25 mouse cellular contexts compared by ENCODE assay signal in the genomic region with DNA sequence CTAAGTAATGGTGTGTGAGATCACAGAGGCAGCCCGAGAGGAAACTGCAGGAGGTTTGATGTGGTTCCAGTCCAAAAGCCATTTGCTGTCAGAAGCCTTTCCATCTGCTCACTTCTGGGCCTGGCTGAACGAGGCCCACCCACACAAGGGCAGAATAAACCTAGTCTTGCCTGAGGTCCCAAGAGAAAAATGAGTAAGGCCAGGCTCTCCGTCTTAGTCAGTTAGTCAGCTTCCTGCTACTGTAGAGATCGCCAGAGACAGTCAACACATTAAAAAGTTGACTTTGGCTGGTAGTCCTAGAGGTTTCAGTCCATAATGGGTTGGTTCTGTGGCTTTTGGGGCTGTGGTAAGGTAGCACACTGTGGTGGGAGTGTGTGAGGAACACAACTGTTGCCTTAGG. TPM values are rescaled to one million over a fixed set of nuclear protein-coding genes. Genes with fewer than 3 reads are reported as not detected.
DNase-seq lines count a peak whose midpoint lies in the region; ATAC-seq and TF ChIP-seq lines count a peak whose summit lies in the region.
"Had no signal": no experiment of that assay in that cellular context is flagged by ENCODE, and none has a peak within 500 bp of the region (broad histone marks: within the 10 kb centered on the region; RNA-seq: fewer than 3 reads in every experiment).

No protein-coding gene starts in this region.

- no peak overlapping the region for H3K9ac ChIP-seq in limb, embryonic 14.5 days (ENCODE audit: low read depth, low read length, severe bottlenecking)
- H3K9ac ChIP-seq: forebrain, embryonic 15.5 days; heart, embryonic 13.5 days; liver, embryonic 14.5 days; midbrain, embryonic 12.5 days; neural tube, embryonic 13.5 days had no signal

- no peaks in the 10 kb centered on the region for H3K9me3 ChIP-seq in limb, embryonic 14.5 days (ENCODE audit: control insufficient read depth, low read length)
- H3K9me3 ChIP-seq: forebrain, embryonic 15.5 days; G1E; heart, embryonic 13.5 days; midbrain, embryonic 12.5 days; neural tube, embryonic 13.5 days had no signal

- intact Hi-C loops in heart, postnatal 25 days (cut with DNase I) = no loop called here

- 0 out of 2 replicates have a peak, but pooled peaks have one; percentile 26 for ATAC-seq in limb, embryonic 14.5 days (ENCODE audit: low FRiP score, low read depth)
- ATAC-seq: forebrain, embryonic 15.5 days; hindbrain, postnatal 0 days had no signal

- no peaks in the 10 kb centered on the region for H3K36me3 ChIP-seq in limb, embryonic 14.5 days (ENCODE audit: control insufficient read depth, insufficient read depth, low read length)
- H3K36me3 ChIP-seq: forebrain, embryonic 15.5 days; G1E; heart, embryonic 13.5 days; midbrain, embryonic 12.5 days; neural tube, embryonic 13.5 days had no signal

- H3K4me2 ChIP-seq in limb, embryonic 14.5 days (replicated peaks; ENCODE audit: low read depth, low read length, severe bottlenecking) = no peak overlapping the region
- H3K4me2 ChIP-seq: forebrain, embryonic 15.5 days; heart, embryonic 13.5 days; midbrain, embryonic 12.5 days; neural tube, embryonic 13.5 days had no signal

- no peak overlapping the region for H3K4me3 ChIP-seq in limb, embryonic 14.5 days (replicated peaks; ENCODE audit: low read length)
- no peak overlapping the region for H3K4me3 ChIP-seq in lung, adult 2 months (replicated peaks; ENCODE audit: extremely low read depth, low read depth, low read length)
- H3K4me3 ChIP-seq: erythroblast, embryonic 14.5 days; forebrain, embryonic 15.5 days; heart, embryonic 13.5 days; left cerebral cortex, adult 2 months; midbrain, embryonic 12.5 days; neural tube, embryonic 13.5 days had no signal

- no peak for TF ChIP-seq CTCF in lung, adult 2 months (IDR thresholded peaks at IDR 0.05; ENCODE audit: insufficient read depth, low read length)

- peaks cover 15% of the 10 kb centered on the region for H3K4me1 ChIP-seq in limb, embryonic 14.5 days (ENCODE audit: control insufficient read depth, insufficient read depth, low read length)
- H3K4me1 ChIP-seq in lung, adult 2 months (ENCODE audit: control insufficient read depth, insufficient read depth, low read length) = no peaks in the 10 kb centered on the region
- H3K4me1 ChIP-seq: forebrain, embryonic 15.5 days; midbrain, embryonic 12.5 days; neural tube, embryonic 13.5 days had no signal

- TF ChIP-seq POLR2A in limb, embryonic 14.5 days (IDR thresholded peaks at IDR 0.05; ENCODE audit: borderline replicate concordance, extremely low read depth, insufficient read depth, insufficient read length) = no peak
- no peak for TF ChIP-seq POLR2A in lung, adult 2 months (IDR thresholded peaks at IDR 0.05; ENCODE audit: borderline replicate concordance, extremely low read depth, low read depth, low read length)

- 46% methylated on average over 4 of the region's 4 CpGs for WGBS in limb, embryonic 14.5 days
- 46% methylated on average over 4 of the region's 4 CpGs for WGBS in lung, adult 2 months

- H3K27me3 ChIP-seq in limb, embryonic 14.5 days (ENCODE audit: control insufficient read depth, insufficient read depth, low read length) = no peaks in the 10 kb centered on the region
- H3K27me3 ChIP-seq: forebrain, embryonic 15.5 days; heart, embryonic 13.5 days; midbrain, embryonic 12.5 days; neural tube, embryonic 13.5 days had no signal

- no peak overlapping the region for H3K27ac ChIP-seq in limb, embryonic 14.5 days (replicated peaks; ENCODE audit: low read depth, low read length)
- H3K27ac ChIP-seq: forebrain, embryonic 15.5 days; heart, embryonic 13.5 days; hindbrain, postnatal 0 days; left cerebral cortex, adult 2 months; liver, embryonic 14.5 days; macrophage; midbrain, embryonic 12.5 days; neural tube, embryonic 13.5 days had no signal

- peak; percentile 96 for DNase-seq in heart, adult 11 months
- DNase-seq in heart, postnatal 25 days (ENCODE audit: low spot score) = no peak
- DNase-seq in 3T3-L1 (ENCODE audit: low read depth, low spot score) (peak; percentile 88), NIH3T3 (ENCODE audit: low read depth) (peak; percentile 73)
- no peak for DNase-seq in limb, embryonic 14.5 days (ENCODE audit: low spot score)
- DNase-seq in lung, adult 2 months = no peak
- no peak for DNase-seq in cerebellum, postnatal 36 days
- DNase-seq in urinary bladder, postnatal 36 days (ENCODE audit: low spot score in 2 of 2) = no peak
- DNase-seq: adrenal gland, postnatal 36 days; B cell, adult 2 months; cerebellum, adult 18-20 months; kidney, adult 18-20 months; kidney, postnatal 25 days; left cerebral cortex, postnatal 4 days; thymus, postnatal 25 days had no signal

RNA-seq across cellular contexts. Expression of a gene that starts 22.3 kb away (rescaled TPM):
- 10 to 100 TPM in 1 of 2 experiments, 1 to 10 TPM in 1; 5.5 to 11.3 TPM for total RNA-seq in heart, postnatal 25 days (2021)
- polyA plus RNA-seq in limb, embryonic 14.5 days (2012; rRNA removed) = 12.7 and 12.9 TPM in 2 replicates
- 10.5 and 10.8 TPM in 2 replicates for polyA plus RNA-seq in limb, embryonic 14.5 days (2014; fragmentation: Nextera tagmentation; extraction: Ambion mirVana)
- 5.1 and 5.4 TPM in 2 replicates for polyA plus RNA-seq in lung, adult 2 months (2012; rRNA removed)
- polyA plus RNA-seq: erythroblast, embryonic 14.5 days; macrophage had no signal

RNA-seq across cellular contexts. Expression of a gene that starts 49.3 kb away (rescaled TPM):
- 10 to 100 TPM; 11.9 to 13.7 TPM for total RNA-seq in heart, postnatal 25 days (2021)
- polyA plus RNA-seq in limb, embryonic 14.5 days (2012; rRNA removed) = 5.7 and 9.6 TPM in 2 replicates
- polyA plus RNA-seq in limb, embryonic 14.5 days (2014; fragmentation: Nextera tagmentation; extraction: Ambion mirVana) = 39.9 and 40.2 TPM in 2 replicates
- 0.92 and 2.4 TPM in 2 replicates for polyA plus RNA-seq in lung, adult 2 months (2012; rRNA removed)

RNA-seq across cellular contexts. Expression of a gene that starts 49.6 kb away (rescaled TPM):
- 10 to 100 TPM; 28.2 to 30.5 TPM for total RNA-seq in heart, postnatal 25 days (2021)
- polyA plus RNA-seq in limb, embryonic 14.5 days (2012; rRNA removed) = 7.2 and 8.9 TPM in 2 replicates
- polyA plus RNA-seq in limb, embryonic 14.5 days (2014; fragmentation: Nextera tagmentation; extraction: Ambion mirVana) = 5.0 and 5.9 TPM in 2 replicates
- 11.1 TPM in 2 replicates for polyA plus RNA-seq in lung, adult 2 months (2012; rRNA removed)

RNA-seq across cellular contexts. Expression of a gene that starts 57.9 kb away (rescaled TPM):
- under 1 TPM; 0.20 to 0.49 TPM for total RNA-seq in heart, postnatal 25 days (2021)
- polyA plus RNA-seq in limb, embryonic 14.5 days (2012; rRNA removed) = 1.8 and 3.4 TPM in 2 replicates
- polyA plus RNA-seq in limb, embryonic 14.5 days (2014; fragmentation: Nextera tagmentation; extraction: Ambion mirVana) = 1.8 and 2.6 TPM in 2 replicates
- polyA plus RNA-seq in lung, adult 2 months (2012; rRNA removed) = 0.67 and 2.1 TPM in 2 replicates

RNA-seq across cellular contexts. Expression of a gene that starts 58.1 kb away (rescaled TPM):
- total RNA-seq in heart, postnatal 25 days (2021) = 1 to 10 TPM in 1 of 2 experiments, under 1 TPM in 1; 0.95 to 1.1 TPM
- 7.5 and 7.8 TPM in 2 replicates for polyA plus RNA-seq in limb, embryonic 14.5 days (2012; rRNA removed)
- polyA plus RNA-seq in limb, embryonic 14.5 days (2014; fragmentation: Nextera tagmentation; extraction: Ambion mirVana) = 7.4 and 10.6 TPM in 2 replicates
- polyA plus RNA-seq in lung, adult 2 months (2012; rRNA removed) = 0.70 and 1.3 TPM in 2 replicates
- polyA plus RNA-seq: erythroblast, embryonic 14.5 days had no signal

Comparison
In these comparisons a context has a peak if more than half of its experiments do, and no peak if none do; other contexts are left out.
1. DNase-seq: peak in heart, adult 11 months (single experiment), 3T3-L1 (single experiment) and NIH3T3 (single experiment); none in heart, postnatal 25 days (single experiment), limb, embryonic 14.5 days (single experiment), lung, adult 2 months (single experiment), cerebellum, postnatal 36 days (0 of 2) and urinary bladder, postnatal 36 days (0 of 2).